Mouse (Mus musculus): ENCODE data around the gene Teddm2. TPM values are rescaled to one million over a fixed set of nuclear protein-coding genes. Genes with fewer than 3 reads are reported as not detected.
A peak's percentile ranks its signal among the peaks of the same experiment; 100 is the strongest.

Gene Teddm2
- polyA plus RNA-seq, 1 experiment = 0.08 TPM

- H3K4me3 ChIP-seq (ENCODE audit: low read depth, low read length) = no peak overlapping the region
- TF ChIP-seq CTCF (IDR thresholded peaks at IDR 0.05; ENCODE audit: extremely low read depth, insufficient read length, insufficient replicate concordance, low read depth, low read length) (no peak), POLR2A (IDR thresholded peaks at IDR 0.05; ENCODE audit: low read depth, low read length) (no peak)
- H3K27ac ChIP-seq (ENCODE audit: insufficient read depth, low read depth, low read length) = no peak overlapping the region
- H3K27me3 ChIP-seq (ENCODE audit: control insufficient read depth, insufficient read depth, low read length) = no peaks in the 10 kb centered on the region
- H3K4me1 ChIP-seq (ENCODE audit: control insufficient read depth, insufficient read depth, insufficient read length, low read length) = no peaks in the 10 kb centered on the region
- WGBS = 79% methylated on average over 4 of the region's 4 CpGs
- no peaks in the 10 kb centered on the region for H3K36me3 ChIP-seq (ENCODE audit: control insufficient read depth, insufficient read depth, low read length)
These were observed 69.3 kb downstream of the Teddm2 start for GRCm38 (mm10) chr1:153830746-153831145.

- Histone ChIP-seq H3K27ac (ENCODE audit: insufficient read depth, low read depth, low read length) (no peak overlapping the region), H3K27me3 (ENCODE audit: control insufficient read depth, insufficient read depth, low read length) (no peaks in the 10 kb centered on the region), H3K36me3 (ENCODE audit: control insufficient read depth, insufficient read depth, low read length) (no peaks in the 10 kb centered on the region), H3K4me1 (ENCODE audit: control insufficient read depth, insufficient read depth, insufficient read length, low read length) (no peaks in the 10 kb centered on the region), H3K4me3 (ENCODE audit: low read depth, low read length) (no peak overlapping the region)
- WGBS = 53% methylated on average over 3 of the region's 3 CpGs
- no peak for TF ChIP-seq POLR2A (IDR thresholded peaks at IDR 0.05; ENCODE audit: low read depth, low read length)
- TF ChIP-seq CTCF (IDR thresholded peaks at IDR 0.05; ENCODE audit: extremely low read depth, insufficient read length, insufficient replicate concordance, low read depth, low read length) = no peak
These were observed 79.8 kb downstream of the Teddm2 start for GRCm38 (mm10) chr1:153820216-153820615.

GRCm38 (mm10) chr1:153814278-153814677 lies 85.8 kb downstream of the Teddm2 start:
- no peak for TF ChIP-seq POLR2A (IDR thresholded peaks at IDR 0.05; ENCODE audit: low read depth, low read length)
- no peak for TF ChIP-seq CTCF (IDR thresholded peaks at IDR 0.05; ENCODE audit: extremely low read depth, insufficient read length, insufficient replicate concordance, low read depth, low read length)
- H3K27me3 ChIP-seq (ENCODE audit: control insufficient read depth, insufficient read depth, low read length) = no peaks in the 10 kb centered on the region
- H3K4me1 ChIP-seq (ENCODE audit: control insufficient read depth, insufficient read depth, insufficient read length, low read length) = no peaks in the 10 kb centered on the region
- no peaks in the 10 kb centered on the region for H3K36me3 ChIP-seq (ENCODE audit: control insufficient read depth, insufficient read depth, low read length)
- WGBS = 16% methylated on average over 2 of the region's 2 CpGs
- H3K27ac ChIP-seq (ENCODE audit: insufficient read depth, low read depth, low read length) = no peak overlapping the region
- no peak overlapping the region for H3K4me3 ChIP-seq (ENCODE audit: low read depth, low read length)

- TF ChIP-seq CTCF (IDR thresholded peaks at IDR 0.05; ENCODE audit: extremely low read depth, insufficient read length, insufficient replicate concordance, low read depth, low read length) (no peak), POLR2A (IDR thresholded peaks at IDR 0.05; ENCODE audit: low read depth, low read length) (no peak)
- WGBS = 33% methylated on average over 13 of the region's 13 CpGs
- no peaks in the 10 kb centered on the region for H3K36me3 ChIP-seq (ENCODE audit: control insufficient read depth, insufficient read depth, low read length)
- H3K27me3 ChIP-seq (ENCODE audit: control insufficient read depth, insufficient read depth, low read length) = no peaks in the 10 kb centered on the region
- no peak overlapping the region for H3K4me3 ChIP-seq (ENCODE audit: low read depth, low read length)
- no peaks in the 10 kb centered on the region for H3K4me1 ChIP-seq (ENCODE audit: control insufficient read depth, insufficient read depth, insufficient read length, low read length)
- H3K27ac ChIP-seq (ENCODE audit: insufficient read depth, low read depth, low read length) = no peak overlapping the region
These were observed 92.5 kb downstream of the Teddm2 start for GRCm38 (mm10) chr1:153807390-153807993.

- 0 out of 2 replicates have a peak overlapping the region, but pooled peaks have one; percentile 21 for H3K27ac ChIP-seq (ENCODE audit: insufficient read depth, low read depth, low read length)
- H3K27me3 ChIP-seq (ENCODE audit: control insufficient read depth, insufficient read depth, low read length) = no peaks in the 10 kb centered on the region
- TF ChIP-seq POLR2A (IDR thresholded peaks at IDR 0.05; ENCODE audit: low read depth, low read length) (no peak), CTCF (IDR thresholded peaks at IDR 0.05; ENCODE audit: extremely low read depth, insufficient read length, insufficient replicate concordance, low read depth, low read length) (no peak)
- H3K36me3 ChIP-seq (ENCODE audit: control insufficient read depth, insufficient read depth, low read length) = no peaks in the 10 kb centered on the region
- no peak overlapping the region for H3K4me3 ChIP-seq (ENCODE audit: low read depth, low read length)
- WGBS = 82% methylated on average over 8 of the region's 8 CpGs
- H3K4me1 ChIP-seq (ENCODE audit: control insufficient read depth, insufficient read depth, insufficient read length, low read length) = no peaks in the 10 kb centered on the region
These were observed 96.5 kb downstream of the Teddm2 start for GRCm38 (mm10) chr1:153803530-153803929.

- no peaks in the 10 kb centered on the region for H3K27me3 ChIP-seq (ENCODE audit: control insufficient read depth, insufficient read depth, low read length)
- 81% methylated on average over 7 of the region's 7 CpGs for WGBS
- H3K36me3 ChIP-seq (ENCODE audit: control insufficient read depth, insufficient read depth, low read length) = no peaks in the 10 kb centered on the region
- no peaks in the 10 kb centered on the region for H3K4me1 ChIP-seq (ENCODE audit: control insufficient read depth, insufficient read depth, insufficient read length, low read length)
- H3K27ac ChIP-seq (ENCODE audit: insufficient read depth, low read depth, low read length) = no peak overlapping the region
- no peak overlapping the region for H3K4me3 ChIP-seq (ENCODE audit: low read depth, low read length)
- TF ChIP-seq CTCF (IDR thresholded peaks at IDR 0.05; ENCODE audit: extremely low read depth, insufficient read length, insufficient replicate concordance, low read depth, low read length) (no peak), POLR2A (IDR thresholded peaks at IDR 0.05; ENCODE audit: low read depth, low read length) (no peak)
These were observed 97.3 kb downstream of the Teddm2 start for GRCm38 (mm10) chr1:153802691-153803090.

Other genes with a start within 250 kb of the Teddm2 start
- gene Rgs8, start 247.2 kb downstream of the Teddm2 start, polyA plus RNA-seq (2012; rRNA removed) = 0.08 TPM in 1 of 2 replicates, not detected in the other
- 0.18 and 0.34 TPM in 2 replicates for gene Rgs16, start 159.9 kb downstream of the Teddm2 start, polyA plus RNA-seq (2012; rRNA removed)
- gene Rnasel, start 150.8 kb downstream of the Teddm2 start, polyA plus RNA-seq (2012; rRNA removed) = 5.9 and 10.9 TPM in 2 replicates
- not detected in 2 replicates for gene Rgsl1, start 56.1 kb downstream of the Teddm2 start, polyA plus RNA-seq (2012; rRNA removed)
- not detected in 2 replicates for gene Teddm1b, start 25.9 kb downstream of the Teddm2 start, polyA plus RNA-seq (2012; rRNA removed)
- not detected in 2 replicates for gene Teddm1a, start 8.5 kb downstream of the Teddm2 start, polyA plus RNA-seq (2012; rRNA removed)
- 18.4 and 19.3 TPM in 2 replicates for gene Glul, start 284 bp downstream of the Teddm2 start, polyA plus RNA-seq (2012; rRNA removed)

Measured in small intestine, adult 2 months (tissue).